Mouse (Mus musculus) WW6 (cell line): ENCODE measurements around the gene Vcp.

Experiments used
- DNase-seq: peaks from one replicate; pipeline ENCODE4 v3.0.0-alpha.2; 2013; ENCODE audit warnings: low read depth, low spot score

Gene Vcp

GRCm38 (mm10) chr4:42945952-42946351 lies 54.4 kb downstream of the Vcp start:
- DNase-seq = no peak

GRCm38 (mm10) chr4:42945445-42945844 lies 54.9 kb downstream of the Vcp start:
- DNase-seq = no peak

- no peak for DNase-seq
Observed at GRCm38 (mm10) chr4:42945043-42945442, 55.3 kb downstream of the Vcp start.

GRCm38 (mm10) chr4:42944185-42944584 lies 56.1 kb downstream of the Vcp start:
- DNase-seq = no peak

- DNase-seq = no peak
Observed at GRCm38 (mm10) chr4:42943341-42943740, 57.0 kb downstream of the Vcp start.

GRCm38 (mm10) chr4:42941396-42941795 lies 58.9 kb downstream of the Vcp start:
- no peak for DNase-seq

GRCm38 (mm10) chr4:42933630-42934029 lies 66.7 kb downstream of the Vcp start:
- DNase-seq = no peak

- no peak for DNase-seq
Observed at GRCm38 (mm10) chr4:42932229-42932969, 67.9 kb downstream of the Vcp start.
